Mouse (Mus musculus) spleen, adult 12 weeks (tissue): Measurements from ENCODE around the gene Slc4a1ap.
A peak's percentile ranks its signal among the peaks of the same experiment; 100 is the strongest.
"Not testable (repeated sequence)": the region's sequence is repeated elsewhere in the genome, so short reads cannot be mapped to it uniquely, and the experiment has no call there.

Source experiments
- DNase-seq: peaks from one replicate; pipeline ENCODE4 v3.0.0; 2022; ENCODE audit warnings: low spot score

Slc4a1ap gene

DNA sequence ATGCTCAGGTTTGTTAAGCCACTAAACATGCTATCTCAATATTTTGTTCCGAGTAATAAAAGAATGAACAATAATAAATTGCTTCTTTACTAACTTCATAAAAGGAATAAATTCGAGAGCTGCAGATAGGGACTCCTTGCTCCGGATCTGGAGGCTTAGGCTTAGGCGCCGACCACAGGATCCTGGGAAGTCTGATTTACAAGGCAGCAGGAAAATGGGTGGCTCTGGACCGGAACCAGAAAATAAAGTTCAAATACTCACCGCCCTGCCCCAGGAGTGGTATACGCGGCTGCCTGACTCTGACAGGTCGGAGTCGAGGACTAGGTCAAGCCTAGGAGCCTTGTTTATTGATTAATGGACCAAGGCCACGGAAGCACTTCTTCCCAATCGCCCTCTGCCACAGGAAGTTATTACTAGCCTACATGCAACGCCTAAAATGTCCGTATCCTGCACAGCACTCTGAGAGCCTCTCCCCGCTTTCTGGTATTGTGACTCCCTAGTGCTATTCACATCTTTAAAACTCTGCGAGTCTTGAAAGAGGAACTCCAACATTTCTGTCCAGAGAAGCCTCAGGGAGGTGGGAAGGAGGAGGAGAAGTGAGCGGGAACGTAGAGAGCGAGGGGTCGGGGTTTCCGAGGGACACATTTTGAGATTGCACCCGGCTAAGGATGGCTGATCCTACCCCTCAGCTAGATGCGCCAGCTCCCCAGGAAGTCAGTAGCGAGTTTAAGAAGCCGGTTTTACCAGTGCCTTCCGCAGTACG, at the start of gene Slc4a1ap:
Gene Slc4a1ap (plus strand): TSS at position 642 of the 763 bp plus-strand sequence.
- DNase-seq, result peak; percentile 75

DNA sequence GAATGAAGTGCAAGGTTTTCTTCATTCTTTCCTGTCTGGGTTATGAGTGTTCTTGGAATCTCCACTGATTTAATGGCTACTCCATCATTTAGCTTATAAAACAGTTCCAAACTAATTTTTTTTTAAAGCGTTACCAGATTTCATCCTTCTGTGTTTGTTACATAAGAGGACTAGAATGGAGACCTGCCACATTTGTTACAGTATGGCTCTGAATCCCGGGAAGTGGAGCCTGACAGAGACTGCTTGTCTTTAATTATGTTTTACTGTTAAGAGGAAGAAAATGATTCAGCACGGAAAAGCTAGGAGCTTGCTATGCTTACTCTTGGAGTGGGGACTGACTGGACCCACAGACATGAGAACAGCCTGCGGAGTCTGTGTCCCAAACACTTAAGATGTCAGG, 46.3 kb upstream of the Slc4a1ap start:
- DNase-seq, result no peak

DNA sequence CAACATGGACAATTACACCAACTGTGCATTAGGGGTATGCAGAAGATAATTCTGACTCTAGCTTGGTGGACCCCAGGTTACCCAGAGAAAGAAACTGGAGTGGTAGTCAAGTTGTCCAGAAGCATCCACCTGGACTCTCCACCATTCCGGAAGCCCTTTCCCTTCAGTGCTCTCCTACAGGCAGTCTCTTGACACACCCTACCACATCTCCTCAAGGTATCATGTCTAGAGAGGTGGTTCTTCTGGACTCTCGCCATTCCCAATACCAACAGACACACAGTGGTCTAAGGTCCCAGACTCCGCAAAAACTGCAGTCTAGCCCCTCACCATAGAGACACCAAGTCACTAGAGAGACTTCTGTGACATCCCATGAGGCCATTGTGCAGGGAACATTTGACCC, 41.4 kb upstream of the Slc4a1ap start, which contains the start of gene 4930548H24Rik:
Gene 4930548H24Rik (plus strand): TSS at position 301 of the 400 bp plus-strand sequence.
- DNase-seq, result no peak

DNA sequence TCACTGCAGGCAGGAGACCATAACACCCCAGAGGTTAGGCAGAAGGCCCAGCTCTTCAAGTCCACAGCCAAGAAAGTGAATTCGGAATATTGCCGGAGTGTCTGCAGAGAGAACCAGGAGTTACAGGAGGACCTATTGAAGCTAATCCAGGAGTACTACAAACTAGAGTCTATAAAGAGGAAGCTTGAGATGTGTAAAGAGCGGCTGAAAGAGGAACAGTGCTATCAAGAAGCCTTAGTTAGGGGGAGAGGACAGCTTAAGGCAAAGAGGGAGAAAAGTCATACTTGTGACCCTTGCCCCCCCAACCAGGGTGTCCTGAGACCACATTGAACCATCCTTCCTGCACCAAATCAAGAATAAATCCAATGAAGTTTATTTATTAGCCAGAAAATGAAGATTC, 38.9 kb upstream of the Slc4a1ap start:
- no peak for DNase-seq

DNA sequence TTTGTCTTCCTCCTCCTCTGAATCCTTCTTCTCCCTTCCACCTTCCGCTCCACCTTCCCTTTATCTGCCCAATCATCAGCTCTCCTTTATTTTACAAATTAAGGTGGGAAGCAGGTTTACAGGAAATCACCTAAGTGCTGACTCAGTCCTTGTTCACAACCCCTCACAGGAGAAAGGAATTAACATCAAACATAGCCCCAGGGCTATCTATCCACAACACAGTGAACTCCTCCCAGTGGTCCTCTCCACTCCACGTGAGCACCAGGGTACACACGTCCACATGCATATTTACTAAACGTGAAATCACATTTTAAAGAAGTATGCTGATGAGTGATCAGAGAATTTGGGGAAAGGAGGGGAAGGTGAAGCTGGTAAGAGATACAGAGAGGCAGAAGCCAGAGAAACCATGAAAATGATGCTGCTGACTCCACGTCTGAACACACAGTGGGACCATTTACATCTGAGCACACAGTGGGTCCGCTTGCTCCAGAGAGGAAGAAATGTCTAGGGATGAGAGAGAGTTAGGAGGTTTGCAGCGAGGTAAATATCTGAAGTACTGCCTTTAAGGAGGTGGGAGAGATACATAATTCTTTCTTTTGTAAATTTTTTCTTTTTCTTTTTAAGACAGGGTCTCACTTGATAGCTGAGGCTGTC, 37.6 kb upstream of the Slc4a1ap start:
- DNase-seq, result no peak

DNA sequence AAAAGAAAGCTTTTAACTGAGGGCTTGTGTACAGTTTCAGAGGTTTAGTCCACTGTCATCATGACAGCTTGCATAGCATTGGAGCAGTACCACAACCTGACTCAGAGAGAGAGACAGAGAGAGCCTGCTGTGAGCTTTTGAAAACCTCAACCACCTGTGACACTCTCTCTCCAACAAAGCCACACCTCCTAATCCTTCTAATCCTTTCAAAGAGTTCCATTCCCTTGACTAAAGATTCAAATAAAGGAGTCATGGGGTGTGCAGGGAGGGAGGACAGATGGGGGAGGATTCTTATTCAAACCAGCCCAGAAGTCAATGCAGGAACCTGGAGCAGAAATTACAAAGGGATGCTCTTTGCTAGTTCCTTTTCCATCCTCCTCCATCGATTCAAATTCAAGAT, 34.8 kb upstream of the Slc4a1ap start:
- DNase-seq, result no peak

DNA sequence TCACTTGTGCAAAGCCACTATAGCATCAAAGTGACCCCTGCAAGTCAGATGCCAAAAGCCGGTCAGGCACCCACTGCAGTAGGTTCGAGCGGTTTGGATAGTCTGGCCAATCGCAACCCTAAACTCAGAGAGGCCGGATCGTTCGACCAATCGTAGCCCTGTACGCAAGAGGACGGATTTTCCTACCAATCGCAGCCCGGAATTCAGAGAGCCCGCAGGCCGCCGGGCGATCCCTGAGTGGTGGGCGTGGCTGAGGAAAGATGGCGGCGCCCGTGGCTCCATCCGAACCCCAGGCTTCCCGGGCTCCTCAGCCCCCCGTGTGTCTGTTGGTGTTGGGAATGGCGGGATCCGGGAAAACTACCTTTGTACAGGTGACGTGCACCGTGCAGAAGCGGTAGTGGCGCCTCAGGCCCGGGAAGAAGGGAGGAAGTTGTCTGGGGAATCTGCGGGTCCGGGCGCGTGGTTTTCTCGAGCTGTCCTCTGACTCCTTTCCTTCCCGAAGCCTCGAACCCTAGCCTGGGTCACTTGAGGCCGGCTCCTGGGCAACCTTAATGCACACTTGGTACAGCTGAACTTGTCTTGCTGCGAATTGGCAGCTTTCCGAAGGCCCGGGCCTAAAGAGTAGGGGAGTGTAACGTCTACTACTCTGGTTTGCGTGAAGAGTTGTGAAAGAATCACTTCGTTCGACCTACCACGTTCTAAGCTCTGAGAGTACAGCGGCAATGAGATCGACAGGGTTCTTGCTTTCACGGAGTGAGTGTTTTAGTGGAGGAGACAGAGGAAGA, 32.1 kb upstream of the Slc4a1ap start, which contains the start of gene Gpn1:
Gene Gpn1 (plus strand): TSS at position 229 of the 785 bp plus-strand sequence.
- peak; percentile 78 for DNase-seq

DNA sequence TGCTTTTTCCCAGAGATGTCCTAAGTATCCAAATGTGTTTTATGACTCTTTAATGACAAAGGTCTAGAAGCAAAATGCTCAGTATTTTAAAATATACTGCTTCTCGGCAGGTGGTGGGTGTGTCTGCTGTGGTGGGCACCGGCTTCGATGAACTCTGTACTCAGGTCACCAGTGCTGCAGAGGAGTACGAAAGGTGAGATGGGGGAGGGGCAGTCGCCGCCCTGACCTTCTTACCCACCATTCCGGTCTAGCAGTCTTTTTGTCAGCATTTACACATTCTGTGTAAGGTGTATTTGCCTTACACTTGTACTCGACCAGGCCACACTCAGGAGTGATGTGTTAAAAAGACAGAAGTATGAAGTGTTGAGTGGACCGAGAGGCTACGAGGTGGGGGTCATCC, 22.0 kb upstream of the Slc4a1ap start:
- no peak for DNase-seq

DNA sequence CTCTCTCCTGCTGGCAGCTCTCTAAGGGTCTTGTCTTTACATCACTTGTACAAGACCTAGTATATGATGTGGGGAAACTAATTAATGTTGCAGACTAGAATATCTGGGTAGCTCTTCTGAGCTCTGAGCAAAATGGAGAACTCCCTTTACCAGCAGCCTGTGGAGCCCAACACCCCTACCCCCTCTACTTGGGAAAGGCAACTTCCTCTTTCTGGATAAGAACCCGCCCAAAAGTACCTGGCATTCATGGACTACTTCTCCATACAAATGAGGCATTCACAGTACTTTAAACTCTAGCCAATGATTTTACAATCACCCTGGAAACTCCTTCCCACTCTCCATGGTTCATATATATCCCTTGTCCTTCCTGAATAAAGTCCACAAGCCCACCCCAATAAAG, 14.3 kb upstream of the Slc4a1ap start:
- no peak for DNase-seq

DNA sequence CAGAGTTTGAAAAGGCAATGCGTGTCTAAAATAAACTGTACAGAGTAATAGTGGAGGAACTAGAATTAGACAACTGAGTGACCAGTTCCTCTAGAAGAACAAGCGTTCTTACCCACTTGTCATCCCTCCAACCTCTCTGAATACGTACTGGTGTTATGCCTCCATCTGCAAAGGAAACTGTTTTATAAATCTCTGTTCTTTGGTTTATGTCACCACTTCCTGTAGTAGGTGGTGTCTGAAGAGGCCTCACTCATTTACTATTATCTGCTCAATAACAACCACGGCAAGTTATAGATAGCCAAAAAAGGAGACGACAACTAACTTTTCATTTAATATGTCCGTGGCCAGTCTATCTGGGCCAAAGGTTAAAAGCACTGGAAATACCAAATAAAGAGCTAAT, 6.2 kb upstream of the Slc4a1ap start:
- DNase-seq, result no peak

DNA sequence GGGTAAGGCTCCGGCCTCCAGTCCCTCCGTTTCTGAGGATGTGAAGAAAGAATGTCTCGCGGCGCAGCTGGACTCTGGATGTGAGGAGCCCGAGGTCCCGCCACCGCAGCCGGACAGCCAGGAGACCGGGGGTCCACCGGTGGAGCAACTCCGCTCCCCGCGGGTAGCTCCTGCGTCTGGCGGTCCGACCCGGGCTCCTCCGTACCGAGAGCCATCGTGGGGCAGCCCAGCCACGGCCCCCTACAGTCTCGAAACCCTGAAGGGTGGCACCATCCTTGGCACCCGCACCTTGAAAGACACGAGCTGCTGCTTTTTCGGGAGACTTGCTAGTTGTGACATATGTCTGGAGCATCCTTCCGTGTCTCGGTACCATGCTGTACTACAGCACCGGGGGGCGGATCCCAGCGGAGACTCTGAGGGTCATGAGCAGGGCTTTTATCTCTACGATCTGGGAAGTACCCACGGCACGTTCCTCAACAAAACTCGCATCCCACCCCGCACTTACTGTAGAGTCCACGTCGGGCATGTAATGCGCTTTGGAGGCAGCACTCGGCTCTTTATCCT, 404 bp downstream of the Slc4a1ap start:
- no peak for DNase-seq

DNA sequence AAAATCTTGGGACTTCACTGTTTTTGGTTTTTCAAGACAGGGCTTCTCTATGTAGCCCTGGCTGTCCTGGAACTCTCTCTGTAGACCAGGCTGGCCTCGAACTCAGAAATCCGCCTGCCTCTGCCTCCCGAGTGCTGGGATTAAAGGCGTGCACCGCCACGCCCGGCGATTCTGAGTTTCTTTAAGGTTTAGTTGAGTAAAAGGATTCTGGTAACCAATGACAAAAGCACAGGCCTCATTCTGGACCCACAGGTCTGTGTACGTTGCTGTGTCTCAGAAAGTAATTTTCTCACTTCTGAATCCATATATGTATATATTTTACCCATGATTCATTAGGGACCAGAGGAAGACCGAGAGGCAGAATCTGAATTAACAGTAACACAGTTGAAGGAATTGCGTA, 912 bp downstream of the Slc4a1ap start, which contains the start of gene Supt7l:
Gene Supt7l (minus strand): TSS at position 101 of the 400 bp plus-strand sequence.
- not testable (repeated sequence) for DNase-seq

DNA sequence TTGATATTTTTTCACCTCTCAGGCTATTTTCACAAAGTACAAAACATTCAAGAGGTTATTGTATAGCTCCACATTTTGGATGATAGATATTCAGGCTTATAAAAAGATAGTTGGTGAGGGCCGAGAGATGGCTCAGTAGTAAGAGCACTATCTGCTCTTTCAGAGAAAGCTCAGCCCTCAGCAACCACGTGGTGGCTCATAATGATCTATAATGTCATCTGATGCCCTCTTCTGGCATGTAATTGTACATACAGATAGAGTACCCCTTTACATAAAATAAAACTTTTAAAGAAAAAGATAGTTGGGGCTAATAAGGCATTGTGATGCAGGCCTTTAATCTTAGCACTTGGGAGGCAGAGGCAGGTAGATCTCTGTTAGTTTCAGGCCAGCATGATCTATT, 1.8 kb downstream of the Slc4a1ap start:
- no peak for DNase-seq

DNA sequence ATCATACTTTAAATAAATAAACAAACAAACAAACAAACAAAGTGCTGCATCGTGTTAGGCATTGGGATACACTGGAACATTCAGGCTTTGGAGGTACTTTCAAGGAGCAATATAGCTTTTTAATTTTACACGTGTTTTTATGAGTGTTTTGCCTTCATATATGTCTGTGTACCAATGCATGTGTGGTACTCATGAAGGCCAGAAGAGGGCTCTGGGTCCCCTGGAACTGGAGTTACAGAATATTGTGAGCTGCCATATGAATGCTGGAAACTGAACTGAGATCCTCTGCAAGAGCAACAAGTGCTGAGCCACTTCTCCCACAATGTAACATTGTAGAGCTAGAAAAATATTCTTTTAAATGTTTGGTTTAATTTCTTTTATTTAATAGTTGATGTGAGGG, 8.4 kb downstream of the Slc4a1ap start:
- no peak for DNase-seq

DNA sequence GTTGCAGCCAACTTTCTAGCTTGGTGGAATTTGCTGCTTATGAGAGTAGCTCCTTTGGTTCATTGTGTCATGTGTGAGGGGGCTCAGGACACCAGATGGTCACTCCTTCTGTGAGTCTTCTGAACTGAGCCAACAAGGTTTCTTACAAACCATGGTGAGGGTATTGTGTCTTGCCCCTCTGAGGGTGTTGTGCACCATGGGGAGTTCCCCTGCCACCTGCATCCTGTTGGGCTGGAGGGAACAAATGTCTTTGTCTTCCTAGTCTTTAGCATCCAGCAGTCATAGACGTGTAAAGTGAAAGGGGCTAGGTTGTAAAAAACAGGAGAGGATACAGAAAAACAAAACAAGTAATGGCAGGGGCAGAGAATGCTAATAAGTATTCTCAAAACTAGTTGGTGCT, 32.6 kb downstream of the Slc4a1ap start:
- no peak for DNase-seq

DNA sequence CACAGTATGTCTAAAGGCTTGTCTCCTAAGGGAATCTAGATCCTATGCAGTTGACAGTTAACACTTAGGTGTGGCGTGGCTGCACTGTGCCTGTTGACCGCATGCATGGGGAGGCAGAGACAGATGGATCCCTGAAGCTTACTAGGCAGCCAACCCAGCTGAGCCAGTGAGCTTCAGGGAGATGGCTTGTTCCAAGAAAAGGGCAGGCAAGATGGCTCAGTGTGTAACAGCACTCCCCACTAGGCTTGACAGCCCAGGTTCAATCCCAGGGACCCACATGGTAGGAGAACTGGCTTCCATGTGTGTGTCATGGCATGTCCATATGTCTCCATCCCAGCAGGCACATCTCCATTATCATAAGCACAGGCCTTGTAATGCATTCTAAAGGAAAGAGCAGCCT, 33.6 kb downstream of the Slc4a1ap start:
- DNase-seq, result no peak

DNA sequence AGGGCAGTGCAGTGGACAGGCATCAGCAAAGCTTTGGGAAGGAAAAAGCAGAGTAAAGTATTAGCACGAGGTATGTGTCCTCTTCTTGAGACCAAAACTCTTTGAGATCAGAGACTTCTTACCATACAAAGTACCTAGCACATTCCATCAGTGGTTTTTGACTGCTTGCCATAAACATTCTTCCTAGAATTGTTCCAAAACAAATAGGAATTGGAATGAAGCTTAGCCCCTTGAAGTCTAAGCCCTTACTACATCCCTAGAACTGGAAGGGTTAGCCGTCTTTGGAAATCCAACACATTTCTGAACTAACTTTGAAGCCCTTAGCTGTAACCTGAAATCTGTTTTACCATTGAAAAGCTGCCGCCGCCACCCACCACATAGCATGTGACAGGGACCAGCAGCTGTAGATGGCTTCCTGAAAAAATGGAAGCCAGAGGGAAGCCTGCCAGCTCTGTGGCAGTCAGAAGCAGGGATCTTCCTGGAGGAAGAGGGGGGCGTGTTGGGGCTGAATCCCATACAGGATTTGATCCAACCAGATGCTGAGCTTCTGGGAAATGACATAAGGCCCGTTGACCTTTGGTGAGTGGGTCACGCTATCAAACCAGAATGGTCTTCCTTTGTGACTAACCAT, 35.4 kb downstream of the Slc4a1ap start:
- no peak for DNase-seq

DNA sequence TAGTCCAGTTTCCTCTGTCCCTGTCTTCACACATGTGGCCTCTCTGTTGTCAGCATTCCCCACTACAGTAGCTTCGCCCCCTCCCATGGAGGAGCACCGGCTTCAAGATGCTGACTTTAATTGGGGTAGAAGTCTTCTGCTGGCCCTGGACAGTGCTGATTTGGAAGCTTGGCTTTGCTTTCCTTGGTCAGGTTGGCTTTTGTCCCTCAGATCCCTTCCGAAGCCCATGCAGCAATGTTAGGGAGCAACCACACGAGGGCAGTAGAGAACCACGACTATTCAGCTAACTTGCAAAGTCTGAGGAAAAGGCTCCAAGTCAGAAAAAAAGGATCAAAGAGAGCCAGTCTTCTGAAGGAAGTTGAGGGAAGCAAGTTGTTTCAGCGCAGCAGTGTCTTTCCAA, 36.7 kb downstream of the Slc4a1ap start:
- no peak for DNase-seq

DNA sequence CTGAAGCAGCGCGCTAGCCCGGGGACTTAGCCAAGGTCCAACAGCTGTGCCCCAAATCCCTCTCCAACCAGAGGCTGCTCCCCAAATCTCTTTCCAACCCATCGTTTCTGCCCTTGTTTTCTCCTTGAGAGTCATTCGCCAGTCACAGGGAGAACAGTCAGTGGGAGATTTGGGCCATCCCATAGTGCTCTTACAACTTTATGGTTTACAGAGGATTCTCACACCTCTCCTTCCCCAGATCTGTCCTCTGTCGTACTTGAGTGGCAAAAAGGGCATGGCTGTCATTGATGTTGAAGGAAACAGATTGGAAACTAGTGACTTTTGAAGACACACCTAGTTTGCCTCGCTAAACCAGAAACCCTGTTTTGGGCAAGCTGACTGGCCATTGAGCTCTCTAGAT, 37.1 kb downstream of the Slc4a1ap start:
- no peak for DNase-seq

DNA sequence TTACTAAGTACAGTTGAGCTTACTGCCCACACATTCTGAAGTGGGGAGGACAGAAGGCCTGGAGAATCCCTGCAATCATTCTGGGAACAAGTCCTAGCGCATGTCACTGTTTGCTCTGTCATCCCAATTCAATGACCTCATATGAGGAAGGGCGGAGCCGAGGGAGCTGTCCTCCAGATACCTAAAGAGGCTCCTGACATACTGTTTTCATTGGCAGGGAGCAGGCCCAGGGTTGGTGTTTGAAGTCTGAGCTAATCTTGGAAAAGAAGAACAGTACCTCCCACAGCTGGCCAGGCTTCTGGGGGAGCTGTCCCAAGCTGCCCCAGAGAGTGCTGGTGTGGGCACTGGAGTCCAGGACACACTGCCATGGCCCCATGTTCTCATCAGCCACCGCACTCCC, 38.2 kb downstream of the Slc4a1ap start:
- no peak for DNase-seq

DNA sequence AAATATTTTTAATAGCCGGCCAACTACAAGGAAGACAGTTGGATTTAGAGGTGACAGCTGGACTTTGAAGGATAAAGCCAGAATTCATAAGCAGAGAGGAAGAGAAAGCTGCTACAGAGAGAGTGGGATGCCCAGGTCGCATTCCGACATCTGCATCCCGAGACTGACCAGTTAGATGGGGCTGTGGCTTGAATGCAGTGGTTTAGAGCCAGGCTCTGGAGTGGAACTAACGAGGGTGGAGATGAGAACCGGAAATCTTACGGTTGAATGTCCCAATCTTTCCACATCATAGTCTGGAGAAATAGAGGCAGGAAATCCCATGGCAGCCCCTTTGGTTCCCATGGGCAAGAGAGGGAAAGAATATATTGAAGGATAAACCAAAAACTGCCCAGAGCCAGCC, 39.2 kb downstream of the Slc4a1ap start:
- no peak for DNase-seq

DNA sequence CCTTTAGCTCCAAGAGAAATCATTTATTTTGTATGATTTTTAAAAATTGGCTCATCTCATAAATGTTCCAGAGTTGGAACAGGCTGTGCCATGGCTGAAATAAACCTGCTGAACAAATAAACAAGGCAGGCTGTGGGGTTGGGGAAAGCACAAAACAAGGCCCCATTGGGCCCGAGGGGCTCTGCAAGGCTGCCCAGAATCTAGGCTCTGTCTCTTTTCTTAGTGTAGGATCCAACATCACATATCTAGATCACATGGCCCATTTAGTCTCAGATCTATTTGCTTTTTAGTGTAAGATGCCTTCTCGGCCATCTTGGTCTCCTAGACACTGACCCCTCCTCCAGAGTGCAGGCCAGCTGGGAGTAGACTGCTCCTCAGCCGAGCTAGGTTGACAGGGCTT, 39.7 kb downstream of the Slc4a1ap start:
- DNase-seq, result no peak
